Mouse (Mus musculus) adrenal gland, postnatal 10 days (tissue): ENCODE measurements around the gene Zfyve16. TPM values are rescaled to one million over a fixed set of nuclear protein-coding genes. Genes with fewer than 3 reads are reported as not detected.

Experiments
- DNase-seq: peaks from one replicate; pipeline ENCODE4 v3.0.0; 2021; ENCODE audit warnings: mixed read lengths
- long read RNA-seq, 2 experiments: library from polyadenylated mRNA; stranded (forward); transcript quantifications; one replicate each; pipeline ENCODE4 v2.0.0; 2021
- total RNA-seq, 2 experiments: library from RNA; stranded (reverse); gene quantifications; 2 replicates each; pipeline ENCODE4 v1.2.3; 2021

Zfyve16 gene
- total RNA-seq, result 10 to 100 TPM; 18.5 to 21.5 TPM
- long read RNA-seq, experiment 1, full-length matches to known transcripts, result 2 of 3 reads
- long read RNA-seq, experiment 1, partial matches to known transcripts, result 1 of 3 reads
- long read RNA-seq, experiment 1, other reads (novel, unspliced or antisense), result 0 of 3 reads
- long read RNA-seq, experiment 2, full-length matches to known transcripts, result 2 of 6 reads
- long read RNA-seq, experiment 2, partial matches to known transcripts, result 1 of 6 reads
- long read RNA-seq, experiment 2, other reads (novel, unspliced or antisense), result 3 of 6 reads

DNA sequence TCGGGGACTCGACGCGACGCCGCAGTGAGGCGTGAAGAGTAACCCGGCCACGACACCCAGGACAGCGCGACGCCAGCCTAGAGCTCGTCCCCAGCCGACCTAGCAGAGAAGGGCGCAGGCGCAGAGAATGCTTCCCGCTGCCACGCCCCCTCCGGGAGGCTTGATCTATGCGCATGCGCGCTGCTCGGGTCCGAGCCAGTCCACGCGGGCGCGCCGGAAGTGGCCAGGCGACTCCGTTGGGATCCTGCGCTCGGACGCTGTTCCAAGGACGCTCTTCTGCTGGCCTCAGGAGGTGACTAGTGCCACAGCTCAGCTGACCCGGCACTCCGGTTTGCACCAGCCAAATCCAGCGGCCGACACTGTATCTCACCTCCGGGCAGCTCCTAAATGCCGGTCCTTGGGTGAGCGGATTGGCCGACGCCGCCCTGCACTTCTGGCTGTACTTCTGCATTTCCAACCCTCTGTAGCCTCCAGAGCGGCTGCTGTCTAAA lies at the start of gene Zfyve16:
Zfyve16 (minus strand) TSS at position 148 of the 491 bp plus-strand sequence.
- DNase-seq, result peak; percentile 99

- no peak for DNase-seq
These were observed 47.5 kb upstream of the Zfyve16 start for GRCm38 (mm10) chr13:92578210-92578609.

- no peak for DNase-seq
These were observed 46.0 kb upstream of the Zfyve16 start for GRCm38 (mm10) chr13:92576688-92577087.

- DNase-seq, result no peak
These were observed 45.4 kb upstream of the Zfyve16 start, which contains the start of gene Spz1 for GRCm38 (mm10) chr13:92576072-92576471. Gene Spz1 (minus strand): TSS chr13:92576172.

DNA sequence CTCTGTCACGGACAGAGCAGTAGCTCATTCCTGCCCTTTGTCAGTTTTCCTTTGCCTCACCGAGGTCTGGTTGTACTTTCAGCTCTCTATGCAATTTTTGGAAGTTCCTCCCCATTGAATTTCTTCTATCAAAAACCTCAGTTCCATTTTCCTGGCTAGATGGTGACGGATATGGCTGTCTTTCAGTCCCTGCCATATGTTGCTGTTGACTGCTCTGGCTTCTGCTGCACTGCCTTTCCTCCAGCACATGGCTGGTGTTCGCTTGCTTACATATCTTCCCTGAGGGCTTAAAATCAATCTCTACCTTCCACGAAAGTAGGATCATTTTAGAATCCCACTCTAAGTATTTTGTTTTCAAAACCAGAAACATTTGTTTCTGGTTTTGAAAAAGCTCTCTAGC lies 28.8 kb upstream of the Zfyve16 start:
- DNase-seq, result no peak

DNA sequence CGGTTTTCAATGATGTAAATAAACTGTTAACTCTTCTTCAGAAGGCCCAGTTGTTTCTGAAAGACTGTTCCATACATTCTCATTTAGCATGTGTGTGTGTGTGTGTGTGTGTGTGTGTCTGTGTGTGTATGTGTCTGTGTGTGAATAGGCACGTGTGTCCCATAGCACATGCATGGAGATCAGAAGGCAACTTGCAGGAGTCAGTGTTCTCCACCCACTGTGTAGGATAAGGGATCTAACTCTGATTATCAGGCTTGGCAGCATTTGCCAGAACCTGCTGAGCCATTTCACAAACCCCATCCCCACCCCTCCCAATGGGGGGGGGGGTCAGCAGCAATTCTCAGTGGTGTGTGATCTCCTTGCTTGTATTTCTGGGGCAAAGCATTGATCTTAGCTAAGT lies 26.6 kb upstream of the Zfyve16 start:
- no peak for DNase-seq

GRCm38 (mm10) chr13:92556458-92557126 lies 25.9 kb upstream of the Zfyve16 start:
- DNase-seq, result no peak

DNA sequence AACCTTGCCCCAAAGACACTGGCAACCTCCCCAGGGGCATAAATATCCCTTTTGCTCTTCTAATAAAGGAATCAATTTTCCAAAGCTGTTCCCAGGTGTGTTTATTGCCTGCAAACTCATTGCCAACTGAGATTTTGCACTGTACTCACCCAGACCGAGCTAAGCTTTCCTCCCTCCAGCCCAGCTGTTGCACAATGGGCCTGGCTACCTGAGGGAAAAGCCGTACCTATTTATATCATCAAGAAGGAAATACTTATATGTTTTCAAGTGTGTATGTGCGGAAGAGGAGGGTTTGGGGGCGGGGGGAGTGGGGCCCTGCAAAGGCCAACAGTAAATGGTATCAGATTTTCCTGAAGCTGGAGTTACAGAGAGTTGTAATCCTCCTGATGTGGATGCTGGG lies 16.4 kb upstream of the Zfyve16 start:
- DNase-seq, result no peak

GRCm38 (mm10) chr13:92540997-92541396 lies 10.3 kb upstream of the Zfyve16 start:
- DNase-seq, result no peak

DNA sequence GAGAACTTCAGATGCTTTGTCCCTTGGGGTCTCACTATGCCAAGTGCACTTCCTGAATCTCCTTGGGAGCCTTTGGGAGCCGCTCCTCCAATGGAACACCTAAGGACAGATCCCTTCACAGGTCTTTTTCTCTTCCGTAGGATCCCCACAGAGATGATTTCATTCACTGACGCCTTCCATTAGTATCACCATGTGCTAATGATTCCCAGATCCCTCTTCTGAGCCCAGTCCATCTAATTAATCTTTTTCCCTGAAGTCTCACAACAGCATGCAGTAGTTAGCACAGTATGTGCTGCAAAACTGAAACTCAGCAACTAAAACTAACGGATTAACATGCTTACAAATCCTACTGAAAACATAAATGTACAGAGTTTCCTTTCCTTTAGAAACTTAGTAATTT lies 8.5 kb upstream of the Zfyve16 start:
- DNase-seq, result no peak

GRCm38 (mm10) chr13:92533801-92534200 lies 3.1 kb upstream of the Zfyve16 start:
- no peak for DNase-seq

DNA sequence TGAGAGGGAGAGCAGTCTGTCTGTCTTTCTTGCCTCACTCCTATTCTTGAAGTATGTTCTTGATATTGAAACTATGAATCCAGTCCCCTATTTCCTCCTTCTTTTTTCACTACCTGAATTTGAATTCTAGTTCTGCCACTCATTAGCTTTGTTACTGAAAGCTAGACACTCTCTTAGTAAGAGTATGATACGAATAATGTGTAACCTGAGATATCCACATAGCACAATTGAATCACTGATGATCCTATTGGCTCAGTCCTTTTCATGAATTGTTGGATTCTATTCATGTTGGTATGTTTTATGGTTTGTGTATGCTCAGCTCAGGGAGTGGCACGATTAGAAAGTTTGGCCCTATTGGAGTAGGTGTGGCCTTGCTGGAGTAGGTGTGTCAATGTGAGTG lies 1.5 kb upstream of the Zfyve16 start:
- no peak for DNase-seq

- DNase-seq, result no peak
These were observed 569 bp upstream of the Zfyve16 start for GRCm38 (mm10) chr13:92531237-92531636.

- no peak for DNase-seq
These were observed 594 bp downstream of the Zfyve16 start for GRCm38 (mm10) chr13:92529828-92530720.

DNA sequence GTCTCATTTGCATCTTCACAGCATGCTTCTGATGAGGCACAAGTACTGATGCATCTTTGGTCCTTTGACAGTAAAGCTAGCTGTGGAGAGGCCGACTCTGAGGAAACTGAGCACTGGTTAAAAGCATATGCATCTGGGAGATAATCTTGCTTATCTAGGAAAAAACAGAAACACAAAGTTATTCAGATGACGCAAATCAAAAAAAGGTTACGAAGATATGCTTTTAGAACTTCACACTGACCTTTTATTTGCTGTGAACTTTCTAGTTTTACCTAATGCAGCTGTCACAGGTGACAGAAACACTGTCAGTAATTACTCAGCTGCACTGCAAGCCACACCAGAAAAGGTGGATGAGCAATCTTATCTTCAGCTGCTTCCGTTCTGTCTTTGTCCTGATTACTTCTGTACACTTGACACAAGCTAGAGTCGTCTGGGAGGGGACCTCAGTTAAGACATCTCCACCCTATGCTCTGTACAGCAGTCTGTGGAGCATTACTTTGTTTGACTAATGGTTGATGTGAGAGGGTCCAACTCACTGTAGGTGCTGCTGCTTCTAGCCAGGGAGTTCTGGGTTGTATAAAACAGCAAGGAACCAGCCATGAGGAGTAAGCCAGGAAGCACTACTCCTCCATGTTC lies 7.4 kb downstream of the Zfyve16 start:
- no peak for DNase-seq

GRCm38 (mm10) chr13:92504871-92505270 lies 25.8 kb downstream of the Zfyve16 start:
- peak; percentile 49 for DNase-seq

DNA sequence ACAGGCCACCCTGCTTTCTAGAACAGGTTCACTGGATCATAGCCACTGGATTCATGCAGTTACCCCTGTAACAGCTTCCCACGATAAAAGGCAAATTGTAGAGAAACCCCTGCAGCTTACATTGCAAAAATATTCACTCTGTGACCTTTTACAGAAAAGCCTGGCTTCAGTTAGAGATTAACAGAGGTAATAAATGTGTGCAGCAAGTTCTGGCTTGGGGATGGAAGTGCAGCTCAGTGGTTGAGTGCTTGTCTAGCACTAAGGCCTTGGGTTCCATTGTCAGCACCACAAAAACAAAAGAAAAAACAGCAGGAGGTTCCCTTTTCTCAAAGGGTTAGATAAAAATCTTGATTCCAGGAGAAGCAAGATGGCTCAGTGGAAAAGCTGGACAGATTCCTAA lies 38.7 kb downstream of the Zfyve16 start:
- no peak for DNase-seq

- peak; percentile 46 for DNase-seq
These were observed 39.9 kb downstream of the Zfyve16 start for GRCm38 (mm10) chr13:92490817-92491216.

GRCm38 (mm10) chr13:92483852-92484463 lies 46.7 kb downstream of the Zfyve16 start, which contains the start of gene Fam151b:
Gene Fam151b (minus strand): TSS chr13:92484015.
- peak; percentile 94 for DNase-seq

- peak; percentile 64 for DNase-seq
These were observed 47.3 kb downstream of the Zfyve16 start for GRCm38 (mm10) chr13:92483348-92483747.

GRCm38 (mm10) chr13:92470151-92470550 lies 60.5 kb downstream of the Zfyve16 start:
- DNase-seq, result no peak

- no peak for DNase-seq
These were observed 61.3 kb downstream of the Zfyve16 start for GRCm38 (mm10) chr13:92469381-92469780.
